Mouse (Mus musculus) kidney, adult 18-20 months (tissue): ENCODE measurements at regions not wholly inside any gene's neighbourhood (a gene's known extent, or its start where the extent isn't known, plus 50 kb on each side); places are given as distances from the start of the nearest gene placed in this dataset.

ENCODE experiments used
- DNase-seq: peaks from one replicate; pipeline ENCODE4 v3.0.0; 2021

DNA sequence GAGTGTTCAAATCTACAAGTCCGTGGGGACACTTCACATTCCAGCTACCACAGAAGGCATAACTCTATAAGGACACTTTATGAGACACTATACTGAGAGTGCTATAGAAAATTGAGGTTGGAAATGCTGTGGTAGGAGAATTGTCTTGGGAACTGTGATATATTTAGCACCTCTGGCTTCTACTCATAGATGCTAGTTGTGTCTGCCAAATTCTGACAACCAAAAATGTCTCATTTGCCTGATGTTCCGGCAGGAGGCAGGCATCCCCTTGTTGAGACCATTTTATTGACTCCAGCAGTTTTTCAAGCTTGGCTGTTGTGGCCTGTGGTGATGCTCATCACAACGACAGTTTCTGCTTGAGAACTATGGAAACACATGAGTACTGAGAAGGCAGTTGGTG is 387.9 kb downstream of the Etnk1 start:
- no peak for DNase-seq

DNA sequence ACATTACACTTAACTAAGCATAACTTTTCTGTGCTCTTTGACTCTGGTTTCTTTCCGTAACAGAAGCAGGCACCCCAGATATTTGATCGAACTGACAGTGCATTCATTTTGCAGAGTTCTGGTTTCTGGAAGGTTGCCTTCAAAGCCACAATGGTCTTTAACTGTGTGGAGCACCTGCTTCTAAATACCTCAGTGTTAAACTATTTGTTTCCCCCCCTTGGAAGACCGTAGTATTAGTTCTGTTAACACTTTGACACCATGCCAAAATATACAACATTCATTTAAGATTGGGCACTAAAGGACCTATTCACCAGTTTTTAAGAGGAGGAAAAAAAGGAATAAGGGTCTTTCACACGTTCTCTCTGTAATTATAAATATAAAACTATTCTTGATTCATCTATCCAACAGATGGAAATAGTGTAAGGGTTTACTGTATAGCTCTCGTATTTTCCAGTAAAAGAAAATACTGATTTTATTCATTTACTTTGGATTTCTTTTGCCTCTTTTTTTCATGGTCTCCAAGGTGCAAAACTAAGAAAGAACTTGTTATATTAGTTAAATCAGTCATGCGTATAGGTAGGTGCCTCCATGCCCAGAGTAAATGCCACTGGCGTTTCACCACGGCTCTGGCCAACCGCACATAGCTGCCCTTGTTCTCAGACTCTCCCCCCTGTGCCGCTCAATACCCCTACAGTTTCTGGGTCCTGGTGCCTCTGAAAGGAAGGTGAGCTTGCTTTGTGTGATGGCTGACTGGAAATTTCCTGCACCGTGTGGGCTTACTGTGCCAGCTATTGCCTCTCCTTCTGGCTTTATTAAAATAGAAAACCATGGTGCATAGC is 391.2 kb downstream of the Etnk1 start:
- DNase-seq = no peak

DNA sequence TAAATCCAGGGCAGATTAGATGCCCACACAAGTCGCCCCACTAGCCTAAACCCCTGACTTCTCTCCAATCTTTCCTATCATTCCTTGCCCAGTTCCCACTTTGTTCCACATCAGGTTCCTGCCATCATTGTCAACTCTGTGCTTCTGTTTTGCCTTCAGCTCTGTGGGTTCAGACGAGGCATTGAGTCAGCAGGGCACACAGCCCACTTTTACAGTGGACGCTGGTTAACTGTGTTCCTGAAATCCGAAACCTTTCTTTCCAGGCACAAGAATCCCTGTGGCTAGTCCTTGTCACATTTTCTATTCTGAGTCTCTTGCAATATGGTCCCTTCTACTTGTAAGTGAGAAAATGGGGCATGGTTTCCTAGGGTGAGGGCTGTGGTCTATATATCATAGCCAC is 392.3 kb downstream of the Etnk1 start:
- no peak for DNase-seq

DNA sequence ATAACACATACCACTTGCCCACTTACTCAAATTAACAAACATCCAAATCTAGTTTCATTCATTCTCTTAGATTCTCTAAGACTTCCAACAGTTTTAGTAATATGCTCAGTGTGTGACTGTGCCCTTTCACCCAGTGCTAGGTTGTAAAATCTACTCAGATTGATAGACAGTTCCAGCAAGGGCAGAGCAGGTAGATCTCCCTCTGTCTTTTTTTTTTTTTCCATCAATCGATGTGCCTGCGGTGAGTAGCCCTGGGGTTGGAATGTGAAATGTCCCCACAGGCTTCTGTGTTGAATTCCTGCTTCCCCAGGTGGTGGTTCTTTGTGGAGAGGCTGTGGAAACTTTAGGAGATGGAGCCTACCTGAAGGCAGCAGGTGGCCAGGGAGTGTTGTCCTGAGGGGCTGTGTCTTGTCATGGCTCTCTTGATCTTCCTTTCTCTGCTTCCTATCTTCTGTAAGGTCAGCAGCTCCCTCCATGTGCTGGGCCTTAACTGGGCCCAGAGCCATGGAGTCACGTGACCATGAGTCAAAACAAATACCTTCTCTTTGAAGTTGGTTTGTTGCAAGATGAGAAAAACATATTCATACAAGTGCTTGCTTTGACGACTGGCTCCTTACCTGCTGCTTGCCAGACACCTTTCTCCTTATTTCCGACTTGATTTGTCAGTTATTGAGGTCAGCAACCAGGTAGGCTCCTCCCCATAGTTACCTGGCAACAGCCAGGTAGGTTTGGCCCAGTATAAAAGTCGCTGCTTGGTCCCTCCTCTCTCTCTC is 394.5 kb downstream of the Etnk1 start:
- no peak for DNase-seq

DNA sequence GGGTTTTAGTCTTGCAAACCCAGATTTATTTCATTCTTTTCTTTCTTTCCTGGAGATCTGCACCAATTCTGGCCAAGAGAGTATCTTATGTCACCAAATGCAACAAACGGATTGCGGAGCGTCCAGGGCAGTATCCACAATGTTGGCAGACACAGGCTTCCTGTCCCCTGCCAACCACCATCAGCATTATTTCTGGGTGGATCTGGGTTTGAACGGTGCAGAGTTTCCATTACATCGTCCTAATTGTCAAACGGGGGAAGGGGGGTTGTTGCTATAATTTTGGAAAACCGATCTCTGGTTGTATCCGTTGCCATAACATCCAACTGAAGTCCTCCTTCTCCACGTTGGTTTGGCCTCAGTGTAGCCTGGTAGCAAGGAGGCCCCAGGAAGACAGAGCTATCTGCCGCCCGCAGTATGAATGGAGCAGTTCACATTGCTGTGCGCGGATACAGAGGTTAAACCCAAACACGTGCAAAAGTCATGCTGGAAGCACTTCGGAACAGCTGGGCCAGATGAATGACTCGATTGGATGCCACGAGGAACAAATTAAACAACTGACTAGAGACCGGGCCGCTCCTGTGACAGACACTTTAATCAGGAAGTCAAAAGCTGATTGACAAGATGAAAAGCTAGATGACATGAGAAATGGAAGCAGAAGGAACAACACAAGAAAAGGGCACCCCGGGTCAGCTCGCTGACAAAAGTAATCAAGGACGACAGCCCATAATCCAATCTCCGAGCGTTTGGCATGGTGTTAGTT is 404.5 kb downstream of the Etnk1 start:
- DNase-seq = no peak

DNA sequence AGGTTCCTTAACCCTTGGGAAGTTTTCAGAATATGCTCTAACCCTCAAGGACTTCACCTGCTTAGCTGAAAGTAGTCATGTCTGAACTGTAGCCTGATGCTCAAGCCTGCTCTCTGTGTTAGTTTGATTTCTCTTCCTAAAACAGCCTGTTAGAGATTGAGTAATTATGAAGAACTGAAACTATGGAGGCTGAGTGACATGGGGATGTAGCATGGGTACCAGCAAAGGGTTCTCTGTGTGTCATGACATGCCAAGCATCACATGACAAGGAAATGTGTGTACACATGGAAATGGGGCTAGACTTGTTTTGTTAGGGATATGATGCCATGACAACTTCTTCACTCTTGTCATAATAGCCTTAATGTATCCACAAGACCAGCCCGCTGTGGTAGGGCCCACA is 412.2 kb downstream of the Etnk1 start:
- no peak for DNase-seq

DNA sequence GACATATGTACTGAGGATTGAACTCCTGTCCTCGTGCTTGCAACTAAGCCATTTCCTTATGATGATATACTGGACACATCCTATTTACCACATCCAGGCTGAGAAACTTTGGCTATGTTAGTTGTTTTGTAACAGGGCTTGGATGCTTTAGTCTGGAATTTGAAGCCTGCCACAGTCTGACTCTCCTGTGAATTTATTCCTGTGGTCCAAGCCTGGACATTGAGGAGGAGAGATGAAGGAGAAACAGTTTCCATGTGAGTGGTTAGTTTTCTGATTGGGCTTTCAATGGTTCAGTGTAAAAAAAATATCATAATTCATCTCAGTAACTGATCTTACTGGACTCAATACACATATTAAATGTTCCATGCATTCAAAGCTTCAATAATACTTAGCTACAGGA is 422.6 kb downstream of the Etnk1 start:
- DNase-seq = no peak

DNA sequence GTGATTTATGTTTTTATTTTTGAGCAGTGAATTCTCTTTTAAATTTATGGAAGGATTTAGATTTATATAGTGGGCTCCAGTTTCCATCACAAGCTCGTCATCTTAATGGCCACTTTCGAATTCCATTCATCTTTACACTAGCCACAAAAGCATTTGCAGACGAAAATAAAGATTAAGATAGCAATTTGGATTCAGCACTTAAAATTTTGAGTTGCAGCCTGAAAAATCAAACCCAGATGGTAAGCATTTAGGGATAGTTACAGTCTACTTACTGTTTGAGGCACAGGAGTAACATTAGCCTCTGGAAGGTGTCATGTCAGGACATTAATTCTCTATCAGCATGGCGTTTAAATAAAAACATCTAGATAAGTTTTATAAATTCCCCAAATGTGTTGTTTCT is 423.2 kb downstream of the Etnk1 start:
- no peak for DNase-seq

DNA sequence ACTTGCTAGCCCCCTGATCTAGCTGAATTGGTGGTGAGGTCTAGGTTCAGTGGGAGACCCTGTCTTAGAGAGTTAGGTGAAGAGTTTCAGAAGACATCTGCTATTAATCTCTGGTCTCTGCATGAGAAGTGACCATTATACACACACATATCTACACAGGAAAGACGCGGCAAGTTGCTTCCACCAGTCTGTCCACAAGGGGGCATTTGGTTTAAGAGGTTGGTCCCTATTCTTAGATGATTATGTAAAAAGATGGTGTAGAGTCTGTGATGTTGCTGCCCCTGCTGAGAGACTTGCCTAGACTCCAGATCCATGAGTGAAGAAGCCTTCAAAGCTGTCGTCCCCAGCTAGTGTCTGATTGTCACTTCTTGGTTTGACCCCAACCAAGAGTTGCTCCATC is 425.5 kb downstream of the Etnk1 start:
- DNase-seq = no peak

DNA sequence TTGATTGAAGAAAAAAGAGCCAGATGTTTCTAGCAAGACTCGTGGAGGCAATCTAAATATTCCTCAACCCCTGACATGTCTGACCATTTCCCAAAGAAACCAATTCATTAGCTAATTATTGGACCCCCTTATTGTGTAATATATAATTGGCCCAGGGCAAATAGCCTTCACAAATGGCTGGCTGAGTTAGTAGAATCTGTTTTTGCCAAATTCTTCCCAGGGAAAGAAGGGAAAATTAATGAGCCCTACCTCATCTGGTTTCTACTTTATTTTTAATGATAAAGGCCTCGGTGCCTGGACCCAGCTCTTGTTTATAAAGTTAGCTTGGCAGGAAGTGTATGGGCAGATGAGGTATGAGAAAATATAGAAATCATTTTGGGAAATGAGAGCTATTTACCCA is 428.5 kb downstream of the Etnk1 start:
- no peak for DNase-seq

DNA sequence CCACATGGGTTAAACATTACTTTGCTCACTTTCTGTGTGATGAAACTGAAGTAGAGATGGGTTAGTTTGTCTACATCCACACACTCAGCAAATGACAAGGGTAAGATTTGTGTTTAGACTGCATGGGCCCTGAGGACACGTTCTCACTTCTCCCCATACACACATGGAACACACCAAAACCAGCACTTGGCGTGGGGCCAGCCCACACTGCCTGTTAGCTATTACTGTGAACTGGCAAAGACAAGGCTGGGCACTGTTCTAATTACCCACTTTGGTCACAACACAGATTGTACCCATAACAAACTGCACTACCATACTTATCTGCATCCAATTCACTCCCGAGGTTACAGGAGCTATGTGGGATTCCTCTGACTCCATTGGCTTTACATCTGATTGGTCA is 430.4 kb downstream of the Etnk1 start:
- DNase-seq = no peak

DNA sequence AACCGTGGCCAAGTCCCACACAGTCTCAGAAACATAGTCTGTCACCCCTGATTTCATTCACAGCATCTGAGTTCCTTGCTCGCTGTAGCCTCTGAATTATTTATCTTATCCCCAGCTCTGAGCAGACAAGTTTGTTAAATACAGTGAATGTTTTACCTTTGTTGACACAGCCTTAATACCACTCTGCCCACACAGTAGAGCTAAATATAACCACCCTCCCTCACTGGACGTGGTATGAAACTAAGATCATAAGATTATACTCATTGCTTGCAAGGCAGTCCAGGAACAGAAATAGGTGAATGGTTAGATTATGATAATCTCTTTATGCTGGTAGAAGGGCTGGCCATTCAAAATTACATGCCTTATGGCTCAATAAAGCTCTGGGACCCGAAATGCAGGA is 431.9 kb downstream of the Etnk1 start:
- no peak for DNase-seq

DNA sequence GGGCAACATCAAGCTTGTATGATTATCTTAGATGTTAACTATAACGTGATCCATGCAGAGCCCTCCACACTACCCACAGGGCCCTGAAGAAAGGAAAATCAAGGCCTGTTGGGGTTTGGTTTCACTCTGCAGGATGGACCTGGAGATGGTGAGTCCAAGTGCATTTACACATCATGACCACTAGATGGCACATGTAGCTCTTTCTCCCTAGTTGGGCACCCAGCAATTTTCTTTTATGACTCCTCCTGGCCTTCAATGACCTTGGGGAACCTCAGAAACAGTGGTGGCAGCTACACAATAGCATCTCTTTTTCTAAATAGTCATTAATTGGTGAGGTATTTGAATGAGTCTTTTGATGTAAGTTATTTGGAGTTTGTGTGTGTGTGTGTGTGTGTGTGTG is 442.1 kb downstream of the Etnk1 start:
- no peak for DNase-seq

DNA sequence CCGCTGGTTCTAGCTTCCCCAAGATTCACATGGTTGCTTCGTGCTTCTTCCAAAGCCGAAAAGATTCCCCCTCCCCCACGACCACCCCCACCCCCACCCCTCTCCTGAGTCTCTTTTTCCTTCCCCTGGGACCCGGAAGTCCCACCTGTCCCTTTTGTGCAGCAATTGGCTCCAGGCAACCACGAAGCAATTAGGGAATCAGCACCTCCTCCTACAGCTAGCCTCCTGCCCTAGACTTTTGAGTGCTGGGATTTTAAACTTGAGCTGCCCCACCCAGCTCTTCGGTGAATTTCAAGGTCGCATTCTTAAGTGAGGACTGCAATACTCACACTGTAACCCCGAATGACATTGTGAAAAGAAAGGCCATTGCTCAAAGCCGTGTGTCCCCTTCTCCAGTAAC is 445.9 kb downstream of the Etnk1 start:
- no peak for DNase-seq

DNA sequence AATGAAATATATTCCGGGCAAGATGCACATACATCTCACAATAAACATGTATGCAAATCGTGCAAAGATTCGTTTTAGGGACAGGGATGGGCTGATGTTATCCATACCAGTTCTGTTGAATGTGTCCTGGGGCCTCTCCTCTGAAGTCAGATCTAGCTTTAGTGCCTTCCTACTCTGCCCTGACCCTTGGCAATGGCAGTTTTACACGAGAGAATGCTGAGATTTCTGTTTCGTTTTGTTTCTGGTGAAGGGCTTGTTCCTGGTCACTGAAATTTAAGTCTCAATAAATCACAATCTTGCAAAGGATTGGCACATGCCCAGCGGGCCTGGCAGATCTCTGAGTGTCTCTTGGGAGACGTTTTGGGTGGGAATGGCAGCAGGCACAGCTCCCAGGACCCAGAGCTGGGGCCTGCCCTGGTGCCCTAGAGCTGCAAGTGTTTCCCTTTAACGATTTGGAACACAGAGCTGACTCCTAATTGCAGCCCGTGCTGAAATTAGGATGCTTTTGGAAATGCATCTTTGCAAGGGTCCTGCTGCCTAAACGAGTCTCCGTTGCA is 447.5 kb downstream of the Etnk1 start:
- no peak for DNase-seq

DNA sequence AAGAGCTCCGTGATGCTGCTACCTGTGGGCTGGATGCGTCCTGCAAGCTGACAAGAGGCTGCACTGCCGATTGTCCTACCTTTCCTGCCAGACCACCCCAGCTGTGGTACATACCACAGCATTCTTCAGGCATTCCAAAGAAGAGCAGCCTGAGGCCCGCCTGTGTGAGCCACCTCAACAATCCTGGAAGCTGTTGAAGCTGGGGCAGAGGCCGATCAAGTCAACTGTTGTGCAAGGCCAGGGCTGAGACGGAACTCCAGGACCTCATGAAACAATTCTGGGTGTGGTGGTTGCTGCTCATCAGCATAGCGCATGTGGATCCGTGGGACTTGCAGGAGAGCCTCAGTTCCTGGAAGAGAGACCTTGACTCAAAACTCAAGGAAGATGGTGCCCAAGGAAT is 448.3 kb downstream of the Etnk1 start:
- no peak for DNase-seq

DNA sequence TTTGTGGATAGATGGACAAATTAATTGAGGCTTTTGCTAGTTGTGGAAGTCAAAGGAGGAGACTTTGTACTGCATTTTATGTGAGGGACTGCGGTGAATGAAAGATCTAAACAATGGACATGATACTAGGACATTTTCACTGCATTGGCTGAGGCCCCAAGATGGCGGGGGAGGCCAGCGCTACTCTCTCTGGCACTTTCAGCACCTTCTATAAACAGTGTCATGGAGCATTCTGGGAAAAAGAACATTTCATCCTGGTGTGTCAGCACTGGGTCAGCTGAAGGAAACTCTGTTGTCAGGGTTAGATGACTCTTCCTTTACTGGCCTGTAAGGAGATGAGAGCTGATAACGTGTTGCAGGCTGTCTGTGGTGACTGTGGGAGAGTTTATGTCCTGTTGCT is 449.4 kb downstream of the Etnk1 start:
- no peak for DNase-seq

DNA sequence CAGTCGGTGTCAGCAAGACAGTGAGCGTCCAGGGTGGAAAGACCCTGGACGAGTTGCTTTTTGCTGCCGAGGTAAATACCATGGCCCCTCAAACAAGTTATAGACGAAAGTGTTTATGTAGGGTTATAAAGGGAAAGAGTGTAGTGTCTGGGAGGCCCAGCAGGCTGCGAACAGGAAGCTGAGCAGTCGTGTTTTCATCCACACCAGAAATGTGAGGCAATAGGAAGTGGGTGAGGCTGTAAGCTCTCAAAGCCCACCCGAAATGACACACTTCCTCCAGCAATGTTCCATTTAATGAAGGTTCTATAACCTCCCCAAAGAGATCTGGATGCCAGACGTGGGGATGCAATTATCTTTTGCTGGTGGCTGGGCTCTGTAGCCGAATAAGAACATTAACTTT is 451.5 kb downstream of the Etnk1 start:
- no peak for DNase-seq

DNA sequence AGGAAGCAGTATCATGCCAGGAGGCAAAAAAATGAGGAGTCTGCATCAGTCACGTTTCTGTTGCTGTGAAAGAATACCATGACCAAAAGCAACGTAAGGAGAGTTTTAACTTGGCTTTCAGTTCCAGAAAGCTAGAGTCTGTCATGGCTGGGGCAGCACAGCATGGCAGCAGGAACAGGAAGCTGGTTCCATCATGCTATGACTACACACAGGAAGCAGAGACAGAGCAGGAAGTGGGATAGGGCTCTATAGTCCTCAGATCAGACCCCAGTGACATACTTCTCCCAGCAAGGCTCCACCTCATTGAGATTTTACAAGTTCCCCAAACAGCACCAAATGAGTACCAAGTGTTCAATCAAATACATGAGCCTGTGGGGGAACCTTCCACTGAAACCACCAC is 453.6 kb downstream of the Etnk1 start:
- DNase-seq = no peak

DNA sequence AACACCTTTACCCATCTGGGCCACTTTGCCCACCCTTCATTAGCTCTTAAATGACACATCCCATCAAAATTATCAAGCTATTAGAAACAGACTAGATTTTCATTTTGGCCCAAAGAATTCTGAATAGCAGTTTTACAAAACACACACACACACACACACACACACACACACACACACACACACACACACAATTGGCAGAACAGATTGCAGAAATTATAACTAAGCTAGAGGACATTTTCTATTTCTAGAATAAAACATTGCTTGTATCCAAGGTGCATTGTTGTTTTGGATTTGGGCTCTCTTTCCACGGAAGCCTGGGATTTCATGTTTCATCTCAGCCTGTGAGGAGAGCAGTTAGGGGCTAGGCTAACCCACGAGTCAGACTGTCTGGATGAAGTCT is 455.1 kb downstream of the Etnk1 start:
- no peak for DNase-seq

DNA sequence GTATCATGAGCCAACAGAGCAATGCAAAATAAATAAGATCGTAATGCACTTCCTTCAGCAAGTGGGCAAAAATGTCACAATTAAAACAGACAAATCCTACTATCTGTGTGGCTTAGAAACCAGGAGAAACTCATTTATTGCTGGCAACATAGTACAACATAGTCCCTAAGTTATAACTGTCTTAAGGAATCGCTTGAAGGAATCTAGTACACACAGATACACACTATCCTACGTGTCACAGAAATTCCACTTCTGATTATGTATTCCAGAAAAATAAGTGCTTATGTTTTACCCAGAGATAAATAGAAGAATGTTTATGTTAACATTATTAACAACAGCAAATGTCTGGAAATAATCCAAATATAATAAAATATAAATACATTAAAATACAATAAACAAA is 457.9 kb downstream of the Etnk1 start:
- DNase-seq = no peak

DNA sequence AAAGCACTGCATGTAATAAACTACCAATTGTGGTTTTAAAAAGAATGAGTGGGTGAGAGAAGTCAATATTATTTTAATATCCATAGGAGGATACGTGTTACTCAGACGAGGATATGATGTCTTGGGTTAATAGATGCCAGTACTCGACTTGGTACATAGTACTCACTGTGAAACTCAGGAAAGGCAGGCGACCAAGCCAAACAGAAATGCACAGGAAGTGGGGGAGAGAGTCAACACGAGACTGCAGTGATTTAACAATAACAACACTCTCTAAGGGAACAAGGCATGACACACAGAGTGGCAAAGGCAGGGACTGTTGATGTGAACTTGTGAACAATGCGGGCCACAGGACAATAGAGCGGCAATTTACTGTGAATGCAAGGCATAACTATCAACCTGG is 464.6 kb downstream of the Etnk1 start:
- no peak for DNase-seq

DNA sequence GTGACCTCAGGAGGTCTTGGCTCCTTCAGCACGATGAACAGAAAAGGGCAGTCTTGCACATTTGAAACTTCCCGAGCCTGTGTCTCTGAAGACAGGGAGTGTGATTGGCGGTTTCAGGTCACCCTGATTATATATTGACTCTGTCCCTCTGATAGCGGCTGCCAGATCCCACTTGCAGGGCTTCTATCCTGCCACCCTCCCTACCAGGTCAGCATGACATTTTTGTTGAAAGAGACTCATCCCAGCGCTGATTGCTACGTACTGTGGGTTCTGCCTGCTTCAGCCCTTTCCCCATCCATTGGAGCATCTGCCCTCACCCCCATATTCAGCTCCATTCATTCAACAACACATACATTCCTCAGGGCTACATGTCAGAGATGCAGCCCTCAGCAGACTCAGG is 466.7 kb downstream of the Etnk1 start:
- DNase-seq = peak; percentile 18

DNA sequence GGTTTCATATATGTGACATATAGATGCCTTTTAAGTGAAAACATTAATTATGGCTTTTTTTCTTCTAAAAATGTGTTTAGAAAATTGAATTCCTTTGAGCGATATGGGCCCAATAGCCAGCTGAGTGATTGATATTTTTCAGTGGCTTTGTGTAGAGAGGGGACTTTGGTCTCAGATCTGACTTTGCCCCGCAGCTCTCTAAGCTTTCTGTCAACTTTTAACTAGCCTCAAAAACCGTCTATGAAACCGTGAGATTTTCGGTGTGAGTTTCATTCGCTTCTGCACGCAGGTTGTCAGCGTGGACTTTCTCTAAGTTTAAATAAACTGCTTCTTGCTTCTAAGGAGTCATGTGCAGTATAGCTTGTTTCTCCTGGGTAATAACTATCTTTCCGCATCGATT is 467.3 kb downstream of the Etnk1 start:
- DNase-seq = peak; percentile 28
